8 mouse cellular contexts compared by ENCODE assay signal in genomic region chr19:60755438-60756191, GRCm38 (mm10). TPM values are rescaled to one million over a fixed set of nuclear protein-coding genes. Genes with fewer than 3 reads are reported as not detected.
DNase-seq lines count a peak whose midpoint lies in the region; ATAC-seq lines count a peak whose summit lies in the region.

TSS of gene Nanos1 (plus strand) at chr19:60755987.

- intact Hi-C loops in left cerebral cortex, postnatal 4 days (cut with DNase I) = loop anchor here (10.0 kb wide), 2 partner anchors 181 to 321 kb away; no protein-coding TSS in a partner anchor

- H3K9me3 ChIP-seq in embryonic facial prominence, embryonic 10.5 days = no peaks in the 10 kb centered on the region
- no peaks in the 10 kb centered on the region for H3K9me3 ChIP-seq in midbrain, embryonic 11.5 days (ENCODE audit: control insufficient read depth, low read length)

- H3K4me1 ChIP-seq in embryonic facial prominence, embryonic 10.5 days = peaks cover 22% of the 10 kb centered on the region
- H3K4me1 ChIP-seq in midbrain, embryonic 11.5 days (ENCODE audit: control insufficient read depth, insufficient read depth, low read length) = peaks cover 5% of the 10 kb centered on the region; the same call in 1 of the 2 replicates

- peaks cover 18% of the 10 kb centered on the region for H3K36me3 ChIP-seq in embryonic facial prominence, embryonic 10.5 days (replicated peaks)
- H3K36me3 ChIP-seq in midbrain, embryonic 11.5 days (ENCODE audit: control insufficient read depth, insufficient read depth, low read length) = no peaks in the 10 kb centered on the region

- peak; percentile 95 for DNase-seq in adrenal gland, postnatal 14 days
- peak; percentile 95 for DNase-seq in embryonic facial prominence, embryonic 10.5 days (ENCODE audit: low spot score)
- peak; percentile 77 for DNase-seq in kidney, adult 11 months
- peak; percentile 93 for DNase-seq in left cerebral cortex, postnatal 4 days
- peak; percentile 96 for DNase-seq in midbrain, embryonic 11.5 days (ENCODE audit: low spot score, missing footprints)
- peak; percentile 90 for DNase-seq in right cerebral cortex, postnatal 4 days
- DNase-seq in yolk sac, embryonic 10.5 days (ENCODE audit: low spot score) = peak; percentile 88

- H3K27me3 ChIP-seq in embryonic facial prominence, embryonic 10.5 days (replicated peaks; ENCODE audit: low read depth, poor library complexity, severe bottlenecking) = peaks cover 35% of the 10 kb centered on the region
- H3K27me3 ChIP-seq in midbrain, embryonic 11.5 days (ENCODE audit: control insufficient read depth, insufficient read depth, low read length) = peaks cover 16% of the 10 kb centered on the region

- WGBS in embryonic facial prominence, embryonic 10.5 days = under 1% methylated on average over 58 of the region's 58 CpGs
- WGBS in midbrain, embryonic 11.5 days = under 1% methylated on average over 51 of the region's 58 CpGs

- H3K27ac ChIP-seq in embryonic facial prominence, embryonic 10.5 days (replicated peaks) = peak within 1 kb of the TSS; percentile 75
- H3K27ac ChIP-seq in midbrain, embryonic 11.5 days (ENCODE audit: low read depth, low read length) = peak within 1 kb of the TSS; percentile 45

- H3K4me3 ChIP-seq in embryonic facial prominence, embryonic 10.5 days = peak within 1 kb of the TSS; percentile 88
- peak within 1 kb of the TSS; percentile 73 for H3K4me3 ChIP-seq in midbrain, embryonic 11.5 days (ENCODE audit: low read depth, low read length)

- peak; percentile 89 for ATAC-seq in granulocyte monocyte progenitor cell, adult 5-6 weeks (replicated peaks; ENCODE audit: poor library complexity, severe bottlenecking)
- peak; percentile 94 for ATAC-seq in midbrain, embryonic 11.5 days (ENCODE audit: low FRiP score)

- H3K4me2 ChIP-seq in midbrain, embryonic 11.5 days = peak within 1 kb of the TSS; percentile 100

- peak within 1 kb of the TSS; percentile 69 for H3K9ac ChIP-seq in midbrain, embryonic 11.5 days (ENCODE audit: low read length)

RNA-seq across cellular contexts. Expression of gene Nanos1, which starts in this region (rescaled TPM):
- total RNA-seq in adrenal gland, postnatal 14 days (2021) = 1.5 and 1.9 TPM in 2 replicates
- polyA plus RNA-seq in embryonic facial prominence, embryonic 10.5 days (2016; fragmentation: Nextera tagmentation; extraction: Ambion mirVana) = 1.2 and 1.4 TPM in 2 replicates
- 1.3 and 3.8 TPM in 2 replicates for total RNA-seq in granulocyte monocyte progenitor cell, adult 5-6 weeks (2014; fragmentation: Nextera tagmentation)
- 1.2 and 1.4 TPM in 2 replicates for total RNA-seq in granulocyte monocyte progenitor cell, adult 5-6 weeks (2017)
- total RNA-seq in left cerebral cortex, postnatal 4 days (2021) = 10 to 100 TPM; 16.2 to 17.0 TPM
- polyA plus RNA-seq in midbrain, embryonic 11.5 days (2014; fragmentation: Nextera tagmentation; extraction: Ambion mirVana) = 3.9 and 4.6 TPM in 2 replicates

Comparison
In these comparisons a context has a peak if more than half of its experiments do, and no peak if none do; other contexts are left out.
1. Peak in every context shown above with its lines: DNase-seq, ATAC-seq, H3K4me3 ChIP-seq and H3K27ac ChIP-seq.